Comparison of ENCODE assay signal across 11 mouse cellular contexts in genomic region chrX:48365836-48366577, GRCm38 (mm10). TPM values are rescaled to one million over a fixed set of nuclear protein-coding genes. Genes with fewer than 3 reads are reported as not detected.
A peak's percentile ranks its signal among the peaks of the same experiment; 100 is the strongest.
DNase-seq lines count a peak whose midpoint lies in the region; ATAC-seq lines count a peak whose summit lies in the region.
"Had no signal": no experiment of that assay in that cellular context is flagged by ENCODE, and none has a peak within 500 bp of the region (broad histone marks: within the 10 kb centered on the region; RNA-seq: fewer than 3 reads in every experiment).

No protein-coding gene starts in this region.

- H3K27me3 ChIP-seq in heart, embryonic 12.5 days (replicated peaks), result 0 out of 2 replicates have a peak, but pooled peaks cover 9% of the 10 kb centered on the region
- peaks cover 14% of the 10 kb centered on the region for H3K27me3 ChIP-seq in limb, embryonic 10.5 days (ENCODE audit: low read depth, poor library complexity, severe bottlenecking)
- H3K27me3 ChIP-seq: limb, embryonic 15.5 days; midbrain, embryonic 12.5 days had no signal

- H3K4me2 ChIP-seq in heart, embryonic 12.5 days, result peak overlapping the region; percentile 20
- H3K4me2 ChIP-seq: limb, embryonic 15.5 days; midbrain, embryonic 12.5 days had no signal

- no peaks in the 10 kb centered on the region for H3K9me3 ChIP-seq in heart, embryonic 12.5 days (replicated peaks)
- H3K9me3 ChIP-seq in limb, embryonic 10.5 days (replicated peaks), result no peaks in the 10 kb centered on the region
- H3K9me3 ChIP-seq: limb, embryonic 15.5 days; midbrain, embryonic 12.5 days had no signal

- H3K27ac ChIP-seq in heart, embryonic 12.5 days (ENCODE audit: poor library complexity, severe bottlenecking), result no peak overlapping the region
- H3K27ac ChIP-seq in limb, embryonic 10.5 days, result 0 out of 2 replicates have a peak overlapping the region, but pooled peaks have one; percentile 9
- H3K27ac ChIP-seq: limb, embryonic 15.5 days; midbrain, embryonic 12.5 days had no signal

- 48% methylated on average over 15 of the region's 15 CpGs for WGBS in heart, embryonic 12.5 days
- 46% methylated on average over 15 of the region's 15 CpGs for WGBS in limb, embryonic 10.5 days

- peaks cover 45% of the 10 kb centered on the region for H3K36me3 ChIP-seq in heart, embryonic 12.5 days
- H3K36me3 ChIP-seq in limb, embryonic 10.5 days, result peaks cover 53% of the 10 kb centered on the region

- peaks cover 7% of the 10 kb centered on the region; the same call in 1 of the 2 replicates for H3K4me1 ChIP-seq in heart, embryonic 12.5 days (replicated peaks)
- H3K4me1 ChIP-seq in limb, embryonic 10.5 days, result peaks cover 6% of the 10 kb centered on the region; the same call in 1 of the 2 replicates

- no peak for ATAC-seq in heart, embryonic 12.5 days (ENCODE audit: insufficient number of reproducible peaks, low FRiP score)

- DNase-seq in heart, adult 9 months (ENCODE audit: low spot score in 2 of 2), result no peak
- peak; percentile 17 for DNase-seq in lung, postnatal 10 days
- no peak for DNase-seq in lung, postnatal 25 days (ENCODE audit: low spot score)
- DNase-seq in embryo, embryonic 11 days, result peak; percentile 26
- DNase-seq in limb, embryonic 10.5 days (ENCODE audit: low spot score), result no peak
- no peak for DNase-seq in natural killer cell, adult 2 months (ENCODE audit: low spot score in 2 of 2)
- no peak for DNase-seq in urinary bladder, postnatal 10 days (ENCODE audit: low spot score)
- DNase-seq: cerebellum, postnatal 36 days had no signal

- H3K4me3 ChIP-seq in heart, embryonic 12.5 days, result no peak overlapping the region
- no peak overlapping the region for H3K4me3 ChIP-seq in limb, embryonic 10.5 days
- H3K4me3 ChIP-seq: limb, embryonic 15.5 days; midbrain, embryonic 12.5 days had no signal

- H3K9ac ChIP-seq in heart, embryonic 12.5 days, result no peak overlapping the region
- H3K9ac ChIP-seq: limb, embryonic 15.5 days; midbrain, embryonic 12.5 days had no signal

RNA-seq across cellular contexts. Expression of gene Bcorl1, which starts 24.8 kb away (rescaled TPM):
- polyA plus RNA-seq in heart, embryonic 12.5 days (2016; fragmentation: Nextera tagmentation; extraction: Ambion mirVana), result 4.6 and 5.9 TPM in 2 replicates
- polyA plus RNA-seq in limb, embryonic 10.5 days (2016; fragmentation: Nextera tagmentation; extraction: Ambion mirVana), result 3.9 and 4.4 TPM in 2 replicates

Comparison
In these comparisons a context has a peak if more than half of its experiments do, and no peak if none do; other contexts are left out.
1. DNase-seq: peak in lung, postnatal 10 days (single experiment) and embryo, embryonic 11 days (single experiment); none in heart, adult 9 months (0 of 2), lung, postnatal 25 days (single experiment), limb, embryonic 10.5 days (single experiment), natural killer cell, adult 2 months (0 of 2) and urinary bladder, postnatal 10 days (single experiment).